Mouse (Mus musculus): ENCODE results near the gene Tmem33.

The Tmem33 gene

DNA sequence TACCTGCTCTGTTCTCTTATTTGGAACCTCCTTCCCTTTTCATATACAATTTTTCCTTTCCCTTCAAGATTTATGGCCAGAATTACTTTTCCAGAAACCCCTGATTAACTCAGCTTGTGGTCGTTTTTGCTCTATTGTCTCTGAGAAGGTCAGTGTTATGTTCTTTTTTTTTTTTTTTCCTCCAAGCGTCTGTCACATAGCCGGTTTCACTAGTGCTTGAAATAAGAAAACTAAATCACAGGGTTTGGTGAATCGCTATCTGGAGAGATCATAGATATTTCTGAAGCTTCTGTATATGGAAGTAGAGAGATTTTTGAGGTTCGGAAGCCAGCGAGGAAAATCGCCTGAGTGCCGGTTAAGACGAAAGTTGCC is 220 bp upstream of the Tmem33 start:
- no peak for DNase-seq

DNA sequence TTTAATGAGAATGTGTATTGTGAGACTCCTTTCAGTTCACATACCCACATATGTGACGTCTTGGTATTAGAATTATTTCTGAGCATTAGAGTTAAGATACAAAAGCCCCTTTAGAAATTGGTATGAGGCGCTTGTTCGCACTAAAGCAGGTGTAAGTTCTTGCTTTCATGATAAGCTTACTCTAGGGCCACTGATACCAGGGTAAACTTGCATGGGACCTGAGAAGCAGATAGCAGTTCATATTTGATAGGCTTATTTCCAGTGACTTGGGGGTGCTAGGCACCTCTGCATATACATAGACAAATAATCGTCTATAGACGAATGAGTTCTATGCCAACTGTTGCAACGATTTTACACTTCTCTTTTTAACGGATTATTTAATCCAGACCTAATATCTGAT is 2.6 kb downstream of the Tmem33 start:
- no peak for DNase-seq

DNA sequence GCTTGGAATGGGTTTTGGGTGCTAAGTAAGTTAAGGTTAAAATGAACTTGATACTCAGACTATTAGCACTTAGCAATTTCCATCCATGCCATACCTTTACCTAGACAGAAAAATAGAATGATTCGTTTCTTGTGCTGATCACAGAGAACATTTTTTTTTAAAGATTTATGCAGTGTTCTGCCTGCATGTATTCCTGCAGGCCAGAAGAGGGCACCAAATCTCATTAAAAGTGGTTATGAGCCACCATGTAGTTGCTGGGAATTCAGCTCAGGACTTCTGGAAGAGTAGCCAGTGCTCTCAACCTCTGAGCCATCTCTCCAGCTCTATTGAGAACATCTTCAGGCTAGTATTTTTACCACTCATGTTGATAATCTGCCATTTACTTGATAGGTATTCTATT is 5.7 kb downstream of the Tmem33 start:
- no peak for DNase-seq

DNA sequence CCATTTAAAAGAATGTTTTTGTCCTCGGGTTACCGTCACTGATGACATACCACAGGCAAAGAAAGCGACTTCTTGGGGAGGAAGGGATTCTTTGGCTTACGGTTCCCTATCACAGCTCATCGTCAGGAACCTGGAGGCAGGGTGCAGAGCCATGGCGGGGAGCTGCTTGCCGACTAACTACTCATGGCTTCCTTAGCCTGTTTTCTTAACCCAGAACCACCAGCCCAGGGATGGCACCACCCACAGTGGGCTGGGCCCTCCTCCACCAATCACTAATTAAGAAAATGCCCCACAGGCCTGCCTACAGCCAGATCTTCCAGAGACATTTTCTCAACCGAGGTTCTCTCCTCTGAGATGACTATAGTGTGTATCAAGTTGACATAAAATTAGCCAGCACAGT is 8.9 kb downstream of the Tmem33 start:
- no peak for DNase-seq

DNA sequence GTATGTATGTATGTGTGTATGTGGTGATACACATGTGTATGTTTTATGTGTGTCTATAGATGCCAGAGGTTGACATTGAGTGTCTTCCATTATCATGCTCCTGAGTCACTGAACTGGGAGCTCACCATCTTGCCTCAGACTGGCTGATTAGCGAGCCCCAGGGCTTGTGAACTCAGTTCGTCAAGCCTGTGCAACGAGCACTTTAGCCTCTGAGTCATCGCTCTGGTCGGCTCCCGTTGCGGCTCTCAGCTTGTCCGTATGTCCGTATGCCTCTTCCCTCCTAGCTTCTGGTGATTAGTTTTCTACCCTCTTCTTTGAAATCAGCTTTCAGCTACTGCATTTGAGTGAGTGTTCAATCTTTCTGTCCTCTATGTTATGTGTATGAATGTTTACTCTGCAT is 19.0 kb downstream of the Tmem33 start:
- no peak for DNase-seq

DNA sequence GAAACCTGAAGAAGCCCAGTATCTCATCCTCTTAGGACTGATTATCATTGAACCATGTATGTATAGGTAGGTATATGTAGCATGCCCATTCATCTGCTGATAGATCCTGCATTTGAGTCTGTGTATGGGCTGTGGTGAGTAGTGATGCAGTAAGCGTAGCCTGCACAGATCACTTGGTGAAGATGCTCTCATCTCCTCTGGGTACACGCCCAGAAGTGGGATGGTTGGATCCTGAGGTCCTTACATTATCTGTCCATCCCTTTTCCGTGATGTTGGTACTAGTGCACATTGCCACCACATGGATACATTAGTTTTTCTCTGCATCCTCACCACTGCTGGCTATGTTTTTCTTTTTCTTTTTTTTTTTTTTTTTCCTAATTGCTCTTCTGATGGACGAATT is 19.5 kb downstream of the Tmem33 start:
- DNase-seq = no peak

DNA sequence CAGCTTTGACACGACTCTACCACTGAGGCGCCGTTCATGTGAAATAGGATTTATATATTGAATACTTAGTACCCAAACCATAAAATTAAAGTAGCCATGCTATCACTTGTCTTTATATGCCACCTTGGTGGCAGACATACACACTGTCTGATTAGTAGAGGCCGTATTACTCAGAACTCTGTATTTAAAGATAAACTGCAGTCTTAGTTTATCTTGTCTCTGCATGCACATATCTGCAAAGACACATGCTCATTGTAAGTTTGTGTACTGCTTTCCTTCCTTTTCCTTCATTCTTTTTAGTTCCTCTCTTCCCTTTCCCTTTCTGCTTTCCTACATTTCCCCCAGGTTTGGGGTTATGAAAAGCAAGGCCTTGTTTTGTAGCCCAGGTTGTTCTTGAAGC is 20.0 kb downstream of the Tmem33 start:
- DNase-seq = no peak

DNA sequence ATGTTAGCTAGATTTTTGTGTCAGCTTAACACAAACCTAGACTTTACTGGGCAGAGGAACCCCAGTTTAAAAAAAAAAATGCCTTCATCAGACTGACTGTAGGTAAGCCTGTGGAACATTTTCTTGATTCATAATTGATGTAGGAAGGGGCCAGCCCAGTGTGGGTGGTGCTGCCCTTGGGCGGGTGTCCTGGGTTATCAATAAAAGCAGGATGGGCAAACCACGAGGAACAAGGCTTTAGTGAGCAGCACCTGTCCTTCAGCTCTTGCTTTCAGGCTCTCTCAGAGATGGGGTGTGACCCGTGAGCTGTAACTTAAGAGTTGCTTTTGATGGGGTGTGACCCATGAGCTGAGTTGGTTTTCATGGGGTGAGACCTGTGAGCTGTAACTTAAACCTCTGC is 34.7 kb downstream of the Tmem33 start:
- no peak for DNase-seq

DNA sequence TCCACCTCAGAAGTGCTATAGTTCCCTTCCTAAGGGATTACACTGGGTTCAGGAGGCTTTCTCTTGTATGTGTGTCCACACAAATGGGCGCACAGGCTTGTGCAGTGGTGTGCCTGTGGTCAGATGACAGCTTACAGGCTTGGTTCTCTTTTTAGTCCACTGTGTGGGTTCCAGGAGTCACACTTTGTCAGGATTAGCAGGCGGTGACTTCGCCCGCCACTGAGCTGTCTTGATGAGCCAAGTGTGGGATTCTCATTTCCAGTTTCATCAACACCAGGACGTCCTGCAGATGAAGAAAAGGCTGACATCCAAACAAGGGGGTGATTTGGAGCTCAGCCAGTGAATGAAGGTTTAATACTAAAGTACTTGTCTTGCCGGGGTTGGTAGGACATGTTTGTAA is 35.3 kb downstream of the Tmem33 start:
- no peak for DNase-seq

DNA sequence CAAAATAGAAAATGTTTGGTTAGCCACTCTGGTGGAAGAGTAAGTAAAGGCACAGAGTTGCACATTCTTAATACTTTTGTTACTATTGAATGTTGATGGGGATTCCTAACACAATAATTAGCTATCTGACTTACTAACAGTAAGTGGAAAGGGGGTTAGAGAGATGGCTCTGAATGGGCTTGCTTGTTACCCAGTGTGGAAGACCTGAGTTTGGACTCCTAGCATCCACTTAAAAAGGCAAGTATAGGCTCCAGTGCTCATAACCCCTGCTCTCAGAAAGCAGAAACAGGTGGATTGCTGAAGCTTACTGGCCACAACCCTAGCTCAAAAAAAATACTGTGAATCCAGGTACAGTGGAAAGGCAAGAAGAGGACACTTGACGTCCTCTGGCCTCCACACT is 35.8 kb downstream of the Tmem33 start:
- DNase-seq = no peak

DNA sequence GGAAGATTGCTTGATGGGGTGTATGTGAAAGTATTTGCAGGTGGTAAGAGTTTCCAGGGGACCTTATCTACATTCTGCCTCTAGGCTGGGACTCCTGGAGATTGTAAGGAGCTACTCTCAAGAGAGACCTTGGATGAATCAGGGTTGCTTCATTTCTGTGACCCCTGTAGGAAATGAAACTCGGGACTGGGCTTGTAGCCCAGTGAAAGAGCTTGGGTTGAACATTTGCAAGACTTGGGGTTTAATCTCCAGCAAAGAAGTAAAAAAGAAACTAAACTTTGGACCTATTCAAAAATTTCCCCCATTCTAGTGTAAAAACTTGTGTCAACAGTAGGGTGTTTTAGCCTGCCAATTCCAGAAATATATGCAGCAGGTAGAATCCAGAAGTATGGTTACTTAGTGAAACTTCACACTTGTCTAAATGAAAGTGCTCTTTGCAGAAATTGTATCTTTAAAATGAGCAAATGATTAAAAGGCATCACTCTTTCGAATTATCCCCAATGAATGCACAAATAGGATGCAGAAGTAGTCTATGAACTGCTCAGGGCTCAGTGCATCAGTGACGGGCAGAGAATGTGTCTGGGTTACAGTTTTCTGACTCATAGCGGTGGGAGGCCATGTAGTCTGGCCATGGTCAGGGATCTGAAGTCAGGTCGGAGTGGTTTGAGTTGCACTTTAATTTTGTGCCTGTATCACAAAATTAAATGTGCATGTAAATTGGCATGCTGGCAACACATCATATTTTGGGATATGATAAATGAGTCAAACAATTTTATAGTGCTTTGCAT is 36.9 kb downstream of the Tmem33 start:
- DNase-seq = no peak

DNA sequence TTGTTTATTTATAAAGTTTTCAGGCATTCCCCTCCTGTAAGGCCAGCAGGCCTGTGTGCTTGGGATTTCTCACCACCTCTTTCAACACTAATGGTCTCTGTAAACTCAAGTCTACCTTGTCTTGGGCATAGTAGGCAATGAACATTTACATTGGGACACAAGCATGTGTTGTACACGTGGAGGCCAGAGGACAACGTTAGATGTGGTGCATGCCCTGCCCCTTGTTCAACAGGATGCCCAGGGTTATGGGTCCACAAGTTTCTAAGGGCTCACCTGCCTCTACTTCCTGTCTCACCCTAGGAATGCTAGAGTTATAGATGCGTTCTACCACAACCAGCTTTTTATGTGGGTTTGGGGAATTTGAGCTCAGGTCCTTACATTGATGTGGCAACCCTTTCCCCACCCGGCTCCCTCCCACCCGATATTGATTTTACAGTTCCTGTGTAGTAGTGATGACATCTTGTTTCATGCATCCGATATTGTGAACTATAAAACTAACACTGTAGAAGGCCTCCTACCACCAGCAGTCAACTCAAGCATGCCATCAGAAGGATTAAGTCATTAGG is 39.6 kb downstream of the Tmem33 start:
- no peak for DNase-seq

DNA sequence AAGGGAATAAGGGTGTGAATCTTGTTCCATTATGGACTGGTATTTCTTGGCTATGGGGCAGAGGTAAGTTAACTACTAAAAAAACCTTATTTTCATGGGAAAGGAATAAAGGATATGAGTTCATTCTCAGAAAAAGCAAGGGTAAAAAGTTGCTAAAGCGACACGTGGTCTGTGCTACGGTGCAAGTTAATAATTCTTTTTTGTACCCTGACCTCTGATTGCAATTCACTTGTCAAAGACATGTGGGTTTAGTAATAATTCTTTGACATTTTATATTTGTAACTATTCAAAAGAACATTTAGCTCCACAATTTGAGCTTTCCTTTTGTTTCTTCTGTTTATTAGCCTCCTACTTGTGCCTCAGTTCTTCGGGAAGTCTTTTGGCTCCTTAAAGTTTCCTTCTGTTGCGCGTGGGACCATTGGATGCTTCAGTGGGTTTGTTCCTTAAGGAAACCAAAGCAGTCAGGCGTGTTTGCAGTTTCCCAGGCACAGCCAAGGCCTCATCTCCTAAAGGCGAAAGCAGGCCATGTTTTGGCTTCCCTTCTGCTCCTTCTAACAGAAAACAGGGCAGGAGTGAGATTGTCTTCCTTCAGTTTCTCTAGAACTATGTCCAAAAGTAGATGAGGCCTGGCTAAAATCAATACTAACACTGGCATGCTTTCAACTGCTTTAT is 40.7 kb downstream of the Tmem33 start:
- no peak for DNase-seq

DNA sequence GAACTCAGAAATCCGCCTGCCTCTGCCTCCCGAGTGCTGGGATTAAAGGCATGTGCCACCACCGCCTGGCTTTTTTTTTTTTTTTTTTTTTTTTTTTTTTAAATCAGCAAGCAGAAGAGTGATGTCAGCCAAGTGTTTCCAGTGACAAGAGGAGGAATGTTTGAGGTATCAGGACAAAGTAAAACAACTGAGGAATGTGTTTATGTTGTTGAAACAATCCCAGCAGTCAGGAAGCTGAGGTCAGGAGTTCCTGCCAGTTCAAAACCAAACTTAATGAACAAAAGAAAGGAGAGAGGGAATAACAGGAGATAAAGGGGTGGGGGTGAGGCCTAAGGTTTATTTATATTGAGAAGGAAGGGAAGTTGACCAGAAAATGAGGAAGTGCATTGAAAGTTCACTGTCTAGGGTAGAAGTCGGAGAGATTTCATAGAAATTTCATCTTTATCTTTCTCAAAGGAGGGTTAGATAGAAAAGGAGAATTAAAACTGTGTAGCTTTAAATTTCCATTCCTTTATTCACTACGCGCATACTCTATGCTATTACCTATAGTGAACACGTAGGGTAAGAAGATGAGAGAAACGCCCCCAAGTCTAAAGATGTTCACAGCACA is 41.5 kb downstream of the Tmem33 start:
- DNase-seq = no peak

DNA sequence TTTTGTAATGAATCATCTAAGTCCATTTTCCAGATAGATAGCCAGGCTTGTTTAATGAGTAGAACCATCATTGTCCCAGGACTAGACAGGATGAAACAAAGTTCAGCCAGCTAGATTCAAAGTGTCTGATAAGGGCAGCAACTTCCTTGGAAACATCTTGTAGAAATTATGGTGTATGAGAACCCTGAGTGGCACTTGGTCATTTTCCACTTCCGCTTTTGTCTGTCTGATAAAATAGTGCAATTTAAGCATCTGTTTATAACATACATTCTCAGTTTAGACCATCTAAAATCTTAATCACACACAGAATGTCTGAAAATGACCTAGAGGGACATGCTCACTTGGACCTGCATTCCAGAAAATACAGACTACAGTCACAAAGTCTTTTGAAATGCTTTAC is 43.5 kb downstream of the Tmem33 start:
- no peak for DNase-seq

DNA sequence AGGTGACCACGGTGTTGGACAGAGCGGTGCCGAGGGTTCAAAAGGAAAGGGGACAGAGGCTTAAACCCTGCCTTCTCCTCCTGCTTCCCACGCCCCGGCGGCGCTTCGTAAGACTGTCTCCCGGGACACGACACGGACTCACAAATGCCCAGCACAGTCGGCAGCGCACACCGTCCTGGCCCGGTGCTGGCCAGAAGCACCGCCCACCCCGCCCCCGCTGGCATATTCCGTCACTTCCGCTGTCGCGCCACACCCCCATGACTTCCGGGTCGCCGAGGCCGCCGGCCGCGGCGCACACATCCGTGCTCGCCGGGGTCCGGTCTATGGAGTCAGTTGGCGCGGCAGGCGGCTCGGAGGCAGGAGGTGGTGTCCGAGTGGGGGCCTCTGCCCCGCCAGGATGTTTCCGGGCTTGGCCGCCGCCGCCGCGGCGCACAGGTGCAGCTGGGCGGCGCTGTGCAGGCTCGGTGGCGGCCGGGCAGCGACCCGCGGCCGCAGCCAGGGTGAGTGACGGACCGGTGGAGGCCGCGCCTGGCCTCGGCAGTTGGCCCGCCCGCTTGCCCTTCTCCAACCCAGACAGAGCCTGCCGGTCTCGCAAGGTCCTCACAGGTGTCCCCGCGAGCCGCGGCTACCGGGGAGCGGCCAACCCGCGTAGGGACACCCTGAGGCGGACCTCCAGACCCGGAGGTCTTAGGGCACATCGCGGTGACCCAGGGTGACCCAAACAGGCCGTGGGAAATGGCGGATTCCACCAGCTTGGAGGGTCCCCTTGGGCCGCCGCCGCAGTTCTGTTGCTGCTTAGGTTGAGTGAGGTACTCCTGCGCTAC is 46.5 kb downstream of the Tmem33 start, which contains the start of gene Slc30a9:
Gene Slc30a9 (plus strand): TSS at position 258 of the 824 bp plus-strand sequence.
- peak; percentile 98 for DNase-seq

DNA sequence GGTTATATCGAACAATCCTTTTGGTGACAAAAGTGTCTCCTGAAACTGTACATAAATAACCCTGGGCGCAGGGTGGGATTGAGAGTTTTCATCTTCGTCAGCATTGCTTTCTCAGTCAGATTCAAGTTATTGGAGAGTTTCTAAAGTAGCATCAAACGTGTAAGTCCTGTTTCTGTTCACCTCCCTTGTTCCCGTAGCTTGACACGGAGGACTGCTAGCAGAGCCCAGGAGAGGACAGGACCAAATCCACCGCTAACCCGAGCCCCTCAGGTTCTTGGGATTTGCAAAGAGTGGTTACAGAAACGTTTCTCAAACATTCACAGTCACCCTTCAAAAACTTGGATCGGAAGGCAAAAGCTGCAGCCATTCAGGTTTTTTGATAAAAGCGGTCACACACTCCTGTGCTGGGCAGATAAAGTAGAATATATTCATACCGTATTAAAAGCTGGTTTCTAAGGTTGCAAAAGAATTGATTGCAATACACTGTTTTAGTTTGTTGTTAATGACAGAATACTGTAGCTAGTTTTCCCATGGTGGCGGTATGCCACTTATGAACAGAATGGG is 47.4 kb downstream of the Tmem33 start:
- DNase-seq = peak in 1 of 2 experiments; percentile 13

DNA sequence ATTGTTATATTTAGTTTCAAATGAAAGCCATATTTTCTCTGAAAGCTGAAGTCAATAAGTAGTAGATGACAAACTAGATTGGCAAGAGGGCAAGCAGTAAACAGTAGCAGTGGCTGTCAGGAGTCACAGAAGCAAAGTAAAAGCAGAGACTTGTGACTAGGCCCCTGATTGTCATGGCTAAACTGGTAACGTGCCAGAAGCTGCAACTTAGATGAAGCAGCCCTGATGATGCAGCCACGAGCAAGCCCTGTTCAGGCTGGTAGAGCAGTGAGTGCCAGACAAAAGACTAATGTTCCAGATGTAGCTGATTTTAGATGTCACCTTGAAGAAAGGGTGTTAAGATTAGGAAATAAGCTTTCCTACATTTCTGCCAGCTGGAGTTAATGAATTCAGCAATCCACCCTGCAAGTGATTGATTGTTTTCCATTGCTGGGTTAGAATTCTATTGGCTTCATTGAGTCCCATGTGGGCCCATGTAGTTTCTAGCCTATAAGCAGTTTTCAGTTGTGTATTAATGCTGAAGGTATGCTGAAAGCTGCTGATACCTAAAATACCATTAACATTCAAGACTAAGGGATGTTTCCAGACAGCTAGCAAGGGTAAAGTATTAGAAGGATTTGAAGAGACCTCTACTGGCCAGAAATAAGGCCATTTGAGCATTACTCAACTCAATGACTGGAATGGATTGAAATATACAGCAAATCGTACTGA is 51.6 kb downstream of the Tmem33 start:
- no peak for DNase-seq

DNA sequence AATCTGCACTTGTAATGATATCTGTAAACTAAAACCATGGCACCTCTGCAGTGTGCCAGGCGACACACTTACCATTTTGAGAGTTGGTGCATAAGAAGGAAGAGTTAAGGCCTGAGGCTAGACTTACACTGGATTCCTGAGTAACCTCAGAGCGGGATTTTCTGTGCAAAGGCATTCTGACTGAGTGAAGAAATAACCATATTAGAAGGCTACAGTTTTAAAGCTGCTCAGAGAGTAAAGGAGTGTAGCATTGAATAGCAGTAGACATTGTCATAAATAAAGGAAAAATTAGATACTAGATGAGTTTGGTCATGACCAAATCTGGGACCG is 52.1 kb downstream of the Tmem33 start:
- no peak for DNase-seq

DNA sequence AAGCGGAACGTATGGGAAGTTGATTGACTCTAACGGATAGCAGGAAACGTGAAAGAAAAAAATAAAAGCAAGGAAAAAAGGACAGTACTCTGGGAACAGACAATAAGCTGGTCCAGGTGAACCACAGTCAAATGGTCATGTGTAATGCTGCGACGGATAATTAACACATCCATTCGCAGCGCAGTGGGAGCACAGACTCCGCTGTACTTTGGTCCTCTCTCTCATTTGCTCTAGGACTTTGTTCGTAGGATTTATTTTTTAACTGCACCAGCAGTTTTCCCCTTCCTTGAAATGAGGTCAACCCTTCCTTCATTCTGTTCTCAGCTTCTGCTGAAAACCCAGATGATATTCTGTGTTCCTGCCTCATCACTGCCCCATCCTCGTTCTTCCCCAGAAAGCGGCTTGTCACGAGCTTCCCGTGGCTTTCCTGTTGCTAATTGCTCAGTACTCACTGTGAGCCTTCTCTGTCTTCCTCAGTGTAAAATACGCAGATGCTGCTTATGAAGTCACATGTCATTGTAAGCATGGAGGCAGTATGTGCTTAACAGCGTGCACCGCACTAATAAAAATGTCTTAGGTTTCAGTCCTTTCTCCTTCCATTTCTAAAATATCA is 61.4 kb downstream of the Tmem33 start:
- DNase-seq = peak in 1 of 2 experiments; percentile 8

DNA sequence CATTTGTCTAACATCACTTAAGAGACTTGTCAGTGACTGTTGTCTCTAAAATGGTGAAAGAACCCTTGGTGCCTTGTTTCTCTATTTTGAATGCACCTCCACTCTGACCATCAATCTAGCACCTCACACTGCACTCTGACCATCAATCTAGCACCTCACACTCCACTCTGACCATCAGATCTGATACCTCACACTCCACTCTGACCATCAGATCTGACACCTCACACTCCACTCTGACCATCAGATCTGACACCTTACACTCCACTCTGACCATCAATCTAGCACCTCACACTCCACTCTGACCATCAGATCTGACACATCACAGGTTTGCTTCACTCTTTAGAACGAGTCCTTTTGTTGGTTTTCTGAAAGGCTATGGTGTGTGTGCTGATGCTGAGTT is 63.7 kb downstream of the Tmem33 start:
- DNase-seq = no peak

DNA sequence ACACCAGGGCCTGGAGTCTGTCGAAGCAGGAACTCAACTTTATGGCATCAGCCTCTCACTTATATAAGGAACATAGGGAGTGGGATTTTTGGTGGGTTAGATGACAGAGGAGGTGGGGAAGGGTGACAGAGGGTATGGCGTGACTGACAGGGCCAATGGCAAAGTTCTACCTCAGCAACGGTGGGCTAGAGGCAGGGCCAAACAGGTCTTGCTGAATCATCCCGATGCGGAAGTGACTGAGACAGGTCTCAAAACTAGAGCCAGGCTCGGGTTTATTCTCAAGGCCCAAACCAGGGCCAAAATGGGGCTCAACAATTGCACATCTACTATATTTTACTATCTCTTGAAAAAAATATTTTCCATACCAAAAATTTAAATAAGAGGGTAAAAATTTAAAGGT is 80.4 kb downstream of the Tmem33 start:
- no peak for DNase-seq

Data from cerebellum, postnatal 10 days (tissue).